Mouse (Mus musculus) thymus, adult 2 months (tissue): ENCODE results near the gene Alg3.

Experiments used
- CTCF ChIP-seq: fragments of 200-500 bp; IDR thresholded peaks from 2 replicates; pipeline ENCODE4 v1.5.1; 2012; ENCODE audit warnings: mild to moderate bottlenecking, control low read depth, low read length, moderate library complexity, borderline replicate concordance; ENCODE audit not compliant: control insufficient read depth, poor library complexity, insufficient read depth; ENCODE audit errors: extremely low read depth
- POLR2A ChIP-seq: fragments of 200-500 bp; IDR thresholded peaks from 2 replicates; pipeline ENCODE4 v1.6.1; 2012; ENCODE audit warnings: mild to moderate bottlenecking, low read length, control low read depth, moderate library complexity; ENCODE audit not compliant: control insufficient read depth, poor library complexity, insufficient read depth; ENCODE audit errors: extremely low read depth

DNA sequence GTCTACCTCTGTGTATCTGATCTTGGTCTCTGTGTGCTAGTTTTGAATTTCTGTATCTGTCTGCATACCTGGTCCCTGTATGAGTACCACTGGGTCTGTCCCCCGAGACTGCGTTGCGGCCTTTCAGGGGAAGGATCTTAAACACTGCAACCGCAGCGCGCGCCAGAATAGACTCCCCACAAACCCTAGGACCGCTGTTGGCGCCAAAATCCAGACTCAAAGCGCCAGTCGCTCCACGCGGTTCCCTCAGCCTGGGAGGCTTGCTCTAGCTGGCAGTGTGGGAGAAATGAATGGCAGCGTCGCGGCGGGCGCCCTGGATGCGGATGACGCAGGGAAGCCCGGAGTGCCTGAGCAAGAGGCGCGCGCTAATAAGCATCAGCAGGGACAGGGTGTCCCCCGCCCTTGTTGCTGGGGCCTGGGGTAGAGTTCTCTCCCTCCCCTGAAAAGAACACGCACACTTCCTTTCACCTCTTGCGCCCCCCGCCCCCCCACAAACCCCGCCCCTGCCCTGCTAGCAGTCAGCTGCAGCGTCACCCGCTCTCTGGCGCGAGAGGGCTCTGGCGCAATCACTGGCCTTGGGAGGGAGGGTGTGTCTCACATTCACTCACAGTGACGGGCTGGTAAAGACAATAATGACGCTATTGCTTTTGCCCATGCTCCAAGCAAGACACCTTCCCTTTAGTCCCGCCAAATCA is 10.6 kb upstream of the Alg3 start:
- TF ChIP-seq CTCF = no peak
- no peak for TF ChIP-seq POLR2A
